Mouse (Mus musculus): ENCODE measurements around the gene Tbc1d22b. TPM values are rescaled to one million over a fixed set of nuclear protein-coding genes. Genes with fewer than 3 reads are reported as not detected.

Gene Tbc1d22b
- polyA plus RNA-seq, 1 experiment from 2014 or later = 22.4 TPM

GRCm38 (mm10) chr17:29640971-29641370 lies 91.4 kb downstream of the Tbc1d22b start:
- no peak overlapping the region for H3K27ac ChIP-seq
- H3K9me3 ChIP-seq (replicated peaks) = no peaks in the 10 kb centered on the region
- no peaks in the 10 kb centered on the region for H3K27me3 ChIP-seq (ENCODE audit: low read depth, poor library complexity, severe bottlenecking)
- H3K4me1 ChIP-seq = 0 out of 2 replicates have a peak, but pooled peaks cover 3% of the 10 kb centered on the region
- no peak overlapping the region for H3K4me3 ChIP-seq
- WGBS = 97% methylated on average over 11 of the region's 11 CpGs
- no peak for DNase-seq (ENCODE audit: low spot score)
- peaks cover 72% of the 10 kb centered on the region for H3K36me3 ChIP-seq

- H3K36me3 ChIP-seq = peaks cover 68% of the 10 kb centered on the region
- H3K4me1 ChIP-seq = 0 out of 2 replicates have a peak, but pooled peaks cover 3% of the 10 kb centered on the region
- 61% methylated on average over 3 of the region's 3 CpGs for WGBS
- no peak for DNase-seq (ENCODE audit: low spot score)
- no peaks in the 10 kb centered on the region for H3K9me3 ChIP-seq (replicated peaks)
- H3K27me3 ChIP-seq (ENCODE audit: low read depth, poor library complexity, severe bottlenecking) = no peaks in the 10 kb centered on the region
- H3K4me3 ChIP-seq = no peak overlapping the region
- no peak overlapping the region for H3K27ac ChIP-seq
These were observed 92.6 kb downstream of the Tbc1d22b start for GRCm38 (mm10) chr17:29642219-29642618.

Small RNA genes lying within 50 kb of the gene (microRNA-seq; reads per million reads assigned to microRNA genes)
- gene Mir7667 = not detected

Other genes starting within 250 kb of the Tbc1d22b start
- gene Pi16, start 232.1 kb upstream of the Tbc1d22b start, polyA plus RNA-seq (2016; fragmentation: Nextera tagmentation; extraction: Ambion mirVana) = 0.34 and 0.35 TPM in 2 replicates
- gene Mtch1, start 201.9 kb upstream of the Tbc1d22b start, polyA plus RNA-seq (2016; fragmentation: Nextera tagmentation; extraction: Ambion mirVana) = 234 and 286 TPM in 2 replicates
- gene Fgd2, start 188.9 kb upstream of the Tbc1d22b start, polyA plus RNA-seq (2016; fragmentation: Nextera tagmentation; extraction: Ambion mirVana) = 6.4 and 6.7 TPM in 2 replicates
- 27.4 and 31.0 TPM in 2 replicates for gene Pim1, start 59.0 kb upstream of the Tbc1d22b start, polyA plus RNA-seq (2016; fragmentation: Nextera tagmentation; extraction: Ambion mirVana)
- gene Gm17657, start 147 bp upstream of the Tbc1d22b start, polyA plus RNA-seq (2016; fragmentation: Nextera tagmentation; extraction: Ambion mirVana) = not detected in 2 replicates
- gene Tmem217, start 2.6 kb downstream of the Tbc1d22b start, polyA plus RNA-seq (2016; fragmentation: Nextera tagmentation; extraction: Ambion mirVana) = 0.90 and 0.97 TPM in 2 replicates
- 108 and 127 TPM in 2 replicates for gene Rnf8, start 65.0 kb downstream of the Tbc1d22b start, polyA plus RNA-seq (2016; fragmentation: Nextera tagmentation; extraction: Ambion mirVana)
- 2.5 and 2.8 TPM in 2 replicates for gene Gm28043, start 65.1 kb downstream of the Tbc1d22b start, polyA plus RNA-seq (2016; fragmentation: Nextera tagmentation; extraction: Ambion mirVana)
- gene Cmtr1, start 110.8 kb downstream of the Tbc1d22b start, polyA plus RNA-seq (2016; fragmentation: Nextera tagmentation; extraction: Ambion mirVana) = 124 and 134 TPM in 2 replicates
- 16.2 and 21.4 TPM in 2 replicates for gene Ccdc167, start 167.3 kb downstream of the Tbc1d22b start, polyA plus RNA-seq (2016; fragmentation: Nextera tagmentation; extraction: Ambion mirVana)

Measured in limb, embryonic 10.5 days (tissue).